Mouse (Mus musculus) adrenal gland, postnatal 14 days (tissue): ENCODE measurements around the gene Dazl. TPM values are rescaled to one million over a fixed set of nuclear protein-coding genes. Genes with fewer than 3 reads are reported as not detected.
"Not testable (repeated sequence)": the region's sequence is repeated elsewhere in the genome, so short reads cannot be mapped to it uniquely, and the experiment has no call there.

ENCODE experiments used
- DNase-seq: peaks from one replicate; pipeline ENCODE4 v3.0.0; 2021; ENCODE audit warnings: mixed read lengths
- total RNA-seq: library from RNA; stranded (reverse); gene quantifications from 2 replicates; pipeline ENCODE4 v1.2.3, GENCODE M21; 2021

Gene Dazl
- total RNA-seq, 1 experiment from 2014 or later: 0.26 TPM

GRCm38 (mm10) chr17:50291485-50292200 lies 1.8 kb downstream of the Dazl start:
- DNase-seq: no peak

- DNase-seq: no peak
Measured at GRCm38 (mm10) chr17:50284845-50285244, 8.6 kb downstream of the Dazl start.

GRCm38 (mm10) chr17:50261615-50262014 lies 31.8 kb downstream of the Dazl start:
- not testable (repeated sequence) for DNase-seq

- DNase-seq: no peak
Measured at GRCm38 (mm10) chr17:50260856-50261255, 32.6 kb downstream of the Dazl start.

GRCm38 (mm10) chr17:50246605-50247004 lies 46.8 kb downstream of the Dazl start:
- no peak for DNase-seq

GRCm38 (mm10) chr17:50244675-50245074 lies 48.8 kb downstream of the Dazl start:
- no peak for DNase-seq

- DNase-seq: no peak
Measured at GRCm38 (mm10) chr17:50243326-50243725, 50.1 kb downstream of the Dazl start.

- DNase-seq: no peak
Measured at GRCm38 (mm10) chr17:50237818-50238610, 55.4 kb downstream of the Dazl start.

GRCm38 (mm10) chr17:50237436-50237709 lies 56.1 kb downstream of the Dazl start:
- DNase-seq: peak; percentile 90

- DNase-seq: no peak
Measured at GRCm38 (mm10) chr17:50236702-50237435, 56.6 kb downstream of the Dazl start.

GRCm38 (mm10) chr17:50235943-50236701 lies 57.3 kb downstream of the Dazl start:
- no peak for DNase-seq

- DNase-seq: no peak
Measured at GRCm38 (mm10) chr17:50233956-50234355, 59.5 kb downstream of the Dazl start.

- DNase-seq: no peak
Measured at GRCm38 (mm10) chr17:50232821-50233220, 60.6 kb downstream of the Dazl start.

GRCm38 (mm10) chr17:50231206-50231605 lies 62.2 kb downstream of the Dazl start:
- DNase-seq: no peak

- peak; percentile 57 for DNase-seq
Measured at GRCm38 (mm10) chr17:50229534-50229933, 63.9 kb downstream of the Dazl start.

Other genes with a start within 250 kb of the Dazl start
- gene Rftn1, start 103.0 kb downstream of the Dazl start, total RNA-seq: 17.6 and 24.0 TPM in 2 replicates
- gene Plcl2, start 215.8 kb upstream of the Dazl start, total RNA-seq: 53.1 and 57.6 TPM in 2 replicates